Mouse (Mus musculus): ENCODE data around the gene Abhd14a.

Gene Abhd14a

DNA sequence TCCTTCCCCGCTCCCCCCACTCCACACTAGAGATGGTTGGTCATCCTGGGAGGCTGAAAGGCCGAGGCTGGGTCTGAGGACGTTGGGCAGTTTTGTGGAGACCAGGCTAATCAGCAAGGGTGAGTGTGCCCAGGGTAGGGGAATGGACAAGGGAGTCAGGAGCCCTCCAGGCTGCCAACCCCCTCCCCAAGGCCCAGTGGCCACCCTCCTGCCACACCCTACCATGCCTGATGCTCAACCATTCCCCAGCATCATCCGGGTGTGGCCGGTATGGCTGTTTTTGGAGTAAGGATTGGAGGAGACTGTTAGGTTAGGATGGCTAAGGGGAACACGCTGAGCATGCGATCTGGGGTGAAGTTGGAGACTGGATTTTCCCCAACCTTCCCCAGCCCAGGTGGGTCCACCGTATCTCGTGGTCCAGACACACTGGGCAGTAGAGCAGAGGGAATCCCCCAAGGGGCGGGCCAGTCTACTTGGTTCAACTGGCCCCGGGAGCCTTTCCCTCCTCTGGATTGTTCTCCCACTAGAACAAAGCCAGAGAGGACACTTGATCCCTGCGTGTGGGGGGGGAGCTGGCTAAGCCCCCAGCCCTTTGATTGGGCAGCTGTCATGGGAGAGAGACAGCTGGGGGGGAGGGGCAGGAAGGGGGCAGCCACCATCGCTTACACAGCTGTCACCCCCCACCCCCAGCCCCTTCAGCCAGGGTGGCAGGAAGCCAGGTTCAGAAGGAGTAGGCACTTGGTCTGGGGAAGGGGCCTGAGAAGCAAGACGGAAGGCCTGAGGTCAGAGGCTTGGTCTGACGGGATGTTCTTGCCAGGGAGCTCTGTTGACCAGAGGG, 9.1 kb upstream of the Abhd14a start:
- in situ Hi-C loops (cut with MboI; ENCODE audit: low pct_unique_long_range_greater_than_20kb in 1 of 2, low sequenced_read_pairs in 2 of 2, unreplicated experiment in 1 of 2), result no loop called here

DNA sequence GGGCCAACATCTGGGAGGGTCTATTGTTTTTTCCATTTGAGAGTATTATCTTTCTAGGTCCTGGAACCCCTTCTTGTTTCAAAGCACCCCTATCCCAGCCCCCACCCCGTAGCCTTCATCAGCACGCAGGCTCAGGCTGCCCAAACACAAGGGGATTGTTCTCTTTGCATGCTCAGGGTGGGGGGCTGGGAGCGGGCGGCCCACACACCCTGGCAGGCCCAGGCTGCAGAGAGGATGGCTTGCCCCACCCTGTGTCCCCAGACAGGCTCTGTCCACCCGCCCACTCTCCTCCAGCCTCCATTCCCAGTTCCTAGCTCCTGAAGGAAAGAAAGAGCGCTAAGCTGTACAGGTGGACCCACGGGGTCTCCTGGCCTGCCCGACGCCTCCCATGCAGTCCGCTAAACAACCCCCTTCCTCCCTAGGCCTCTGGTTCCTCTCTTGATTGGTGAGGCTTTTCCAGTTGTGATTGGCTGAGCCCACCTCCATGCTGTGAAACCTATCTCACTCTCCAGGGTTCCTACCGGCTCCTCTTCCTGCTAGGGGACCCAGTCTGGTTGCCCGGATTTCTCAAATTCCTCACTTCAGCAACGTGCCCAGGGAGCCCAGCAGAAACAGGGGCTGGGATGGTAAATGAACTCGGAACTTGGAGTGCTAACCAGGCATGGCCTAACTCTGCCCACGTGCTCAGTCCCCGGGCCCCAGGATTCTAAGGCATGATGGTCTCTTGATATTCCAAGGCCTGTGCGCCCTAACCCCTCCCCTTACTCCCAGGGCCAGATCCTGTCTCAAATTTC, 7.6 kb upstream of the Abhd14a start:
- in situ Hi-C loops (cut with MboI; ENCODE audit: low pct_unique_long_range_greater_than_20kb in 1 of 2, low sequenced_read_pairs in 2 of 2, unreplicated experiment in 1 of 2), result no loop called here

- in situ Hi-C loops (cut with MboI; ENCODE audit: low pct_unique_long_range_greater_than_20kb in 1 of 2, low sequenced_read_pairs in 2 of 2, unreplicated experiment in 1 of 2), result no loop called here
Measured at GRCm38 (mm10) chr9:106454071-106454761, 6.7 kb upstream of the Abhd14a start.

GRCm38 (mm10) chr9:106453271-106454070, 6.0 kb upstream of the Abhd14a start, which contains the start of gene Pcbp4:
TSS of gene Pcbp4 (plus strand) at chr9:106453291.
- in situ Hi-C loops (cut with MboI; ENCODE audit: low pct_unique_long_range_greater_than_20kb in 1 of 2, low sequenced_read_pairs in 2 of 2, unreplicated experiment in 1 of 2), result no loop called here

DNA sequence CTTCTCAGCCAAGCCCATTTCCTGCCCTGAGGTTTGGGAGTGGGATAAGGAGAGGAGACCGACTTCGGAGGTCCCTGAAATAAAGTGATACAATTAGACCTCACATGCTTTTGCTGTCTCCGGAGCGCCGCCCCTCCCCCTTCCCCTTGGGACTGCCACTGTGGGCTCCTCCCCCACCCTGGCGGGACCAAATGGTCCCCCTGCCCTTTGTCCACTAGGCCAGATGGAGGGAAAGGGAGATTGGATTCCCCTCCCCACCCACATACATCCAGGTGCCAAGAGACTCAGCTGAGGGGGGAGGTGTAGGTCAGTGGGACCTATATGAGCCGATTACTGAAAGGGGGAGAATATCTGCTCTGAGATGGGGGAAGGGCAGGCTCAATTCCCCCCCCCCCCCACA, 5.3 kb upstream of the Abhd14a start:
- in situ Hi-C loops (cut with MboI; ENCODE audit: low pct_unique_long_range_greater_than_20kb in 1 of 2, low sequenced_read_pairs in 2 of 2, unreplicated experiment in 1 of 2), result no loop called here

DNA sequence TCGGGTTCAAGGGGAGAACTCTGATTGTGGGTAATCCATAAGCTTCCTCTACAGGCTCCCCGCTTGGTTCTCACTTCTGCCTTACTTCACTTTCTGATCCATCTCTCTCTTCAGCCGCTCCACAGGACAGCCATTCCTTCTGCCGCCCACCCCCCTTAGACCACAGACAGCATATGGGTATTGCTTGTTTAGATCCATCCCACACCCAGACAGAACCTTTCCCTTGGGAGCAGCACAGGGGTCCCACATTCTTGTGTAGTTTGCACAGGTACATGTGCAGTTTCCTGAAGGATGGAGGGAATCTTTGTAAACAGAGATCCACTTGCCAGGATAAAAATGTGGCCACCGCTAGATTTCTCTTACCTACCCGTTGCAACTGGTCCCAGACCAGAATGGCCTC, 4.9 kb upstream of the Abhd14a start:
- in situ Hi-C loops (cut with MboI; ENCODE audit: low pct_unique_long_range_greater_than_20kb in 1 of 2, low sequenced_read_pairs in 2 of 2, unreplicated experiment in 1 of 2), result no loop called here

GRCm38 (mm10) chr9:106451899-106452298, 4.4 kb upstream of the Abhd14a start:
- in situ Hi-C loops (cut with MboI; ENCODE audit: low pct_unique_long_range_greater_than_20kb in 1 of 2, low sequenced_read_pairs in 2 of 2, unreplicated experiment in 1 of 2), result no loop called here

- in situ Hi-C loops (cut with MboI; ENCODE audit: low pct_unique_long_range_greater_than_20kb in 1 of 2, low sequenced_read_pairs in 2 of 2, unreplicated experiment in 1 of 2), result no loop called here
Measured at GRCm38 (mm10) chr9:106451298-106451697, 3.8 kb upstream of the Abhd14a start.

- in situ Hi-C loops (cut with MboI; ENCODE audit: low pct_unique_long_range_greater_than_20kb in 1 of 2, low sequenced_read_pairs in 2 of 2, unreplicated experiment in 1 of 2), result no loop called here
Measured at GRCm38 (mm10) chr9:106450661-106451060, 3.2 kb upstream of the Abhd14a start.

GRCm38 (mm10) chr9:106449947-106450346, 2.5 kb upstream of the Abhd14a start:
- in situ Hi-C loops (cut with MboI; ENCODE audit: low pct_unique_long_range_greater_than_20kb in 1 of 2, low sequenced_read_pairs in 2 of 2, unreplicated experiment in 1 of 2), result no loop called here

GRCm38 (mm10) chr9:106448498-106449031, 1.1 kb upstream of the Abhd14a start:
- in situ Hi-C loops (cut with MboI; ENCODE audit: low pct_unique_long_range_greater_than_20kb in 1 of 2, low sequenced_read_pairs in 2 of 2, unreplicated experiment in 1 of 2), result no loop called here

GRCm38 (mm10) chr9:106447951-106448350, 473 bp upstream of the Abhd14a start:
- in situ Hi-C loops (cut with MboI; ENCODE audit: low pct_unique_long_range_greater_than_20kb in 1 of 2, low sequenced_read_pairs in 2 of 2, unreplicated experiment in 1 of 2), result no loop called here

GRCm38 (mm10) chr9:106444836-106445235, 2.6 kb downstream of the Abhd14a start:
- in situ Hi-C loops (cut with MboI; ENCODE audit: low pct_unique_long_range_greater_than_20kb in 1 of 2, low sequenced_read_pairs in 2 of 2, unreplicated experiment in 1 of 2), result no loop called here

GRCm38 (mm10) chr9:106442680-106443079, 4.8 kb downstream of the Abhd14a start:
- in situ Hi-C loops (cut with MboI; ENCODE audit: low pct_unique_long_range_greater_than_20kb in 1 of 2, low sequenced_read_pairs in 2 of 2, unreplicated experiment in 1 of 2), result no loop called here

DNA sequence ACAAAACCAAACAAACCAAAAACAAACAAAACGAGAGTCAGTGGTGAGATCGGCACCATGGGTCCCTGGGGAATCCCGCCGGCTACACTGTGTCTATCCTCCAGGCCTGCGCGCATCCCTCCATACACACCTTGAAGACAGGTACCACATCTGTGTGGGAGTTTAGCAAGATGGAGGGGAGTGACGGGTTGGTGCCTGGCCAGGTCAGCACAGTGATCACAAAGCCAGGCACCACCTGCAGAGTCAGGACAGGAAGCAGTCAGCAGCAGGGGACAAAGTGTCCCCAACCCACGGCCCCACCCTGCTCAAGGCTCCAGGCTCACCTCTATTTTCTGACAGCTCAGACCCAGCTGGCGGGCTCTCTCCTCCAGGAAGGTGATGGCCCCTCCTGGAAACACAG, 10.9 kb downstream of the Abhd14a start:
- in situ Hi-C loops (cut with MboI; ENCODE audit: low pct_unique_long_range_greater_than_20kb in 1 of 2, low sequenced_read_pairs in 2 of 2, unreplicated experiment in 1 of 2), result no loop called here

DNA sequence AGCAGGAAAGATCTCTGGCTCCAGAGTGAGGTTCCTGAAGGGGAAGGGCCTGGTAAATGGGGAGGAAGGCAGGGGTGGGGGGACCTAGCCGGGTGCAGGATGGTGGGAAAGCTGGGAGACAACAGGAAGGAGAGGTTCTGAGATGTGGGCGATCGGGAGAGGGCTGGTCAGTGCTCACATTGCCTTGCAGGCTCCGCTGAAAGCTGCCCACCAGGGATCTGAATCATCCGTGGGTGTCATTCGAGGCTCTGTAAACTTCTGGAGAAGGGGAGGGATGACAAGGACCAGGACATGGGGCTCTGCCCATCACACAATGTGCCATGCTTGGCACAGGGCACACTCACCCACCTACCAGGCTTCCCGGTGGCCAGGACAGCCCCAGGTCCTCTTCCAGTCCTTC, 14.1 kb downstream of the Abhd14a start:
- in situ Hi-C loops (cut with MboI; ENCODE audit: low pct_unique_long_range_greater_than_20kb in 1 of 2, low sequenced_read_pairs in 2 of 2, unreplicated experiment in 1 of 2), result no loop called here

DNA sequence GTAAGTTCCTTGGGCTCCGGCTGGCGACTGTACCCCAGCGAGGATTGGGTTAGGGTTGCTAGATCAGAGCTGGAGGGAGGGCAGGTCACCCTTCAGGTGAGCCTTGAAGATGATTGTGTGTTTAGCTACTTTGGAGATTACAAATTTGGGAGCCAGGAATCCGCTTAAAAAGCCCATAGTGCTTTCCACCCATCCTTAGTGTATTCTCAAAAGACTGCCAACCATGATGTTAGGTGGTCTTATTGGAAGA, 17.5 kb downstream of the Abhd14a start:
- in situ Hi-C loops (cut with MboI; ENCODE audit: low pct_unique_long_range_greater_than_20kb in 1 of 2, low sequenced_read_pairs in 2 of 2, unreplicated experiment in 1 of 2), result no loop called here

- in situ Hi-C loops (cut with MboI; ENCODE audit: low pct_unique_long_range_greater_than_20kb in 1 of 2, low sequenced_read_pairs in 2 of 2, unreplicated experiment in 1 of 2), result no loop called here
Measured at GRCm38 (mm10) chr9:106429221-106430014, 18.1 kb downstream of the Abhd14a start, which contains the start of gene Rpl29. TSS of gene Rpl29 (plus strand) at chr9:106429454.

Data from mouse embryonic stem cell (cell line).